Mouse (Mus musculus): ENCODE results near the gene Ints14.
"Not testable (repeated sequence)": the region's sequence is repeated elsewhere in the genome, so short reads cannot be mapped to it uniquely, and the experiment has no call there.

DNA sequence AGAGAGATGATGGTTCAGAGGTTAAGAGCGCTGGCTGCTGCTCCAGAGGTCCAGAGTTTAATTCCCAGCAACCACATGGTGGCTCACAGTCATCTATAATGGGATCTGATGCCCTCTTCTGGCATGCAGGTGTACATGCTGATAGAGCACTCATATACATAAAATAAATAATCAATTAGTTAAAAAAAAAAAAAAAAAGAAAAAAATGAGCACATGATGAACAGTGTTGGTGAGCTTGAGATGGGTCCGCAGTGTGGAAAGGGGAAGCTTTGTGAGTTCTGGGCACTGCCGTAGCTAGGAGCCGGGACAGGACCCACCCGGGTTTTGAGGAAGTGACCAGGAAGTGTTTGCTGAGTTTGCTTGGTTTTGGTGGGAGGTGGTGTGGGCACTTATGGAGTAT is 70.7 kb downstream of the Ints14 start:
- not testable (repeated sequence) for TF ChIP-seq CTCF (IDR thresholded peaks at IDR 0.05; ENCODE audit: extremely low read depth, insufficient read depth, insufficient read length, insufficient replicate concordance); POLR2A (IDR thresholded peaks at IDR 0.05; ENCODE audit: low read depth, low read length)

All from spleen, adult 2 months (tissue).